Mouse (Mus musculus) cerebellum, postnatal 25 days (tissue): ENCODE data around the gene Tmem14a.
"Not testable (repeated sequence)": the region's sequence is repeated elsewhere in the genome, so short reads cannot be mapped to it uniquely, and the experiment has no call there.

Experiments
- DNase-seq, 2 experiments: peaks; one replicate each; pipeline ENCODE4 v3.0.0; 2021; ENCODE audit warnings: mixed read lengths in 2 of 2

Gene Tmem14a

DNA sequence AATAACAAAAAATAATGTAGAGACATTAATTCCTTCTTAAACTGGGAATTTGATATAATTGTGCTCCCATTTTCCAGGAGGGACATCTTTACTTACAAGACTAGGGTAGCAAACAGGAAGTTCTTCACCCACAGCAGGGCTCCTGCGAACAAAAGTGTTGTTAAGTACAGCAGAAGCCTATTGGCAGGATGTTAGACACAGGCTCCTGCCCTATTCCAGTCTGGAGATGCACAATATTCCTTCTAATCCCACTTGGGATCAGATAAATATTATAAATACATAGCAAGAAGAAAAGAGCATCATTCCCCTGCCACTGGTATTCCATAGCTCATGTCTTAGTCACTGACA lies 34.9 kb downstream of the Tmem14a start:
- DNase-seq = no peak

DNA sequence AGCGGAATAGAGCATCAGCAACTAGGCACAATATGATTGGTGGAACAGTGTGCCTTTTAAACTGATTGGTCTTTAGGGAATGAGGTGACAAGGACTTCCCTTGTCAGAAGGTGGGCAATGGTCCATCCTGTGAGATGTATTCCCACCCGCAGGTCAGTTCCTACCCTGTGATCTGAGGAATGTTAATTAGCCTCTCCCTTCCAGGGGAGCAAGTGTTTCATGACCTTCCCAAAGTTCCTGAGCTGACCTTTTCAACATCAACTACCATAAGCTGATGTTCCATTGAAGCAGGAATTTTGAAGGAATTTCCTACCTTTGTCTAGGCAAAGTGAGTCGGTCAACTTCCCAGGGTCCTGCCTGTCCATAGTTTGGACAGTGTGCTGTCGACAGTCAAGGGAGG lies 35.5 kb downstream of the Tmem14a start:
- DNase-seq = no peak

DNA sequence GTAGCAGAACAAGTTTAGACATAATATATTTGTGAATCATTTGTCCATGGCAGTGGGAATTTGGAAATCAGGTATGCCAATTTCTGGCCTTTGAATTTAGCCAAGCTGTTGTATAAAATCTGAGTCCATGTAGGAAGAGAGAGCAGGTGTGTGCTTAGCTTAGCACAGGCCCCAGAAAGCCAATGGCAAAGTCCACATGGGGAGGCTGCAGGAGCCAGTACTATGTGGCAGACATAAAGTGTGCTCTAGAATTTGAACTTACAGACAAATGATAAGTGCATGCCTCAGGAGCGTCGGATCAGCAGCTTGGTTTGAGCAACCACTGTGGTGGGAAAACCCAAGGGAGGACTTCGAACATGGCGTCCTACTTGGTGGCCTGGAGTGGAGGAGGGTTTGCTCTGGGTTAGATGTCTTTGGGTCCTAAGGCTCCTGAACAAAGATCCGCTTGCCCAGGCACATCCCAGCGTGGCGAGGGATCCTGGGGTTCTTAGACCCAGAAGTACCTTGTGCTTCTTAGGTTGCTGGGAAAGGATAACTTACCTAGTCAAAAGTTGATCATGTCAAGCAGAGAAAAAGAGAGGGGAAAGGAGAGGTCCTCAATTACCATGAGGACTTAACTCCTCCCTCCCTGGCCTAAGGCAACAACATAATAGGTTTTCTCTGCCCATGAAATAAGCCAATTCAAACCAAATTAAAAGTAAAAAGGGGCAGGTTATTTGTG lies 37.4 kb downstream of the Tmem14a start:
- no peak for DNase-seq

DNA sequence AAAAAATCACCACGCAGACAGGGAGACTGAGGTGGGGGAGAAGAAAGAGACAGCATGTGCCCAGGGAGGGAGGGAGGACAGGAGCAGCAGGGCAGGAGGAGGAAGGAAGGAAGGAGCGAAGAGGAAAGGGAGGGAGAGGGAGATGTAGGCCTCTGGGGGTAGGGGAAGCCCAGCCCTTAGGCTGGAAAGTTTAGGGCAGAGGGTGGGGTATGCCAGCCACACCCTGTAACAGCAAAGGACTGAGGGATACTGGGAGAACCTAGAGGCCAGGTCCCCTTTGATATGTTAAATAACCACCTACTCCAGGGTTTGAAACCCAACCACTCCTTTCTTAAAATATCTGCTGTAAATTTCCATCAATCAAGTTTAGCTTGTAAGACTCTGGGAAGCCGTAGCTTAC lies 38.0 kb downstream of the Tmem14a start:
- DNase-seq = no peak

DNA sequence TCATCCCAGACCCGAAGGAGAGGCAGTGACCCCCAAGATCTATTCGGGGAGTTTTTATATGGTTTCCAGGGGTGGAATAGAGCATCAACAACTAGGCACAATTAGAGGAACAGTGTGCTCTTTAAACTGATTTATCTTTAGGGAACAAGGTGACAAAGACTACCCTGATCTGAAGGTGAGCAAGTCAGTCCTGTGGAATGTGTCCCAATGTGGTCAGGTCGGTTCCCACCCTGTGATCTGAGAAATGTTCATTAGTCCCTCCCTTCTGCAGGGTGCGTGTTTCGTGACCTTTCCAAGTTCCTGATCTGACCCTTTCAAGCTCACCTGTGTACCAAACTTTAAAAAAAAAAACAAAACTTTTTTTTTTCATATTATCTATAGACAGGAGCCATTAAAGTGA lies 38.5 kb downstream of the Tmem14a start:
- no peak for DNase-seq

DNA sequence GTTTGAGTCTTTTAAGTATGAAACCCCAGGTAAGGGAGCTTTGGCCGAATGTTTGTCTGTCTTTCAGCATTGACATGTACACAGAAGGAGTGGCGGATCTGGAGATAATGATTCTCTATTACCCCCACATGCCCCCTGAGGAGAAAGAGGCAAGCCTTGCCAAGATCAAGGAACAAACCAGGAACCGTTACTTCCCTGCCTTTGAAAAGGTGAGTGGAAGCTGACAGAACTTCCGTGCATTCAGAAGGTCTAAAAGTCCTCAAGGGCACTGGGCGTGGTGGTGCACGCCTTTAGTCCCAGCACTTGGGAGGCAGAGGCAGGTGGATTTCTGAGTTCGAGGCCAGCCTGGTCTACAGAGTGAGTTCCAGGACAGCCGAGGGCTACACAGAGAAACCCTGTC lies 41.6 kb downstream of the Tmem14a start:
- not testable (repeated sequence) for DNase-seq

DNA sequence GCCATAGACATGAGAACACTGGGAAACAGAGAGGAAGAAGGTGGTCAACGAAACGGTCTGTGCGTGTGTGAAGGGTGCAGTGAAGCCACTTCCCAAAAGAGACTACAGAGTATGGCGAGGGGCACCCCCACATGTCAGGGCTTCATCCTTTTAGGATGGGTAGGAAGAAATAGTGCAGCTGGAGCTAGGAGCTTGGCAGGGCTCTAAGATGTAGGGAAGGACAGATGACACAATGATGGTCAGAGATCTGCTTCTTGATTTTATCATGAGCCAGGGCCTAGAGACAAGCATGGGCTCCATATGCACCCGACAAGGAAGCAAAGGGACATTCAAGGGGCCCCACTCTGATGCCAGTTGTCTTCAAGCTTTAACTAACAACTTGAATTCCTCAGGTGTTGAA lies 44.0 kb downstream of the Tmem14a start:
- DNase-seq = no peak

DNA sequence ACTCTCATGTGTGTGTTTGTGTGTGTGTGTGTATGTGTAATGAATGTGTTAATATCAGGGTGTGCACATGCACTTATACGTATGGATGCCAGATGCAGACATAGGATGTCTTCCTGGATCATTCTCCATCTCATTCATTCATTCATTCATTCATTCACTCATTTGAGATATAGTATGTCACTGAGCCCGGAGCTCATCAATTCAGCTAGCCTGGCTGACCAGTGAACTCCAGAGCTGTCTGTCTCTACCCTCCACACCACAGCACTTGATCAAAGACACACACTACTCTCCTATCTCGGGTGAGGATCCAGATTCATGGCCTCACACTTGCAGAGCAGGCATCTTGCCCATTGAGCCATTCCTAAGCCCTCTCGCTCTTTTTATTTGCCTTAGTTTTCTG lies 45.6 kb downstream of the Tmem14a start:
- no peak for DNase-seq

DNA sequence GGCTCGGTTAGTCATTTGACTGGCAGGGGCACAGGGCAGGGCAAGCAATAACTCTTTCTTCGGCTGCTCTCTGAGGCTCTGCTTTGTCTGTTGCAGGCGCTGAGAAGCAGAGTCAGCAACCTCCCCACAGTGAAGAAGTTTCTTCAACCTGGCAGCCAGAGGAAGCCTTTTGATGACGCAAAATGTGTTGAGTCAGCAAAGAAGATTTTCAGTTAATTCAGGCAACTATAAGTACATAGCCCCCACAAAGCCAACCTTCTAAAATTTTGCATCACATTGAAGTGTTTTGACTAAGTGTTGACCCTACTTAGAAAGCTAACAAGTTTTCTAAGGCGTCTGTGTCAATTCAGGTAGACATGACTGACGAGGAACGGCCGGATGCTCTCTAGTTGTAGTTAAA lies 46.4 kb downstream of the Tmem14a start:
- DNase-seq = no peak

DNA sequence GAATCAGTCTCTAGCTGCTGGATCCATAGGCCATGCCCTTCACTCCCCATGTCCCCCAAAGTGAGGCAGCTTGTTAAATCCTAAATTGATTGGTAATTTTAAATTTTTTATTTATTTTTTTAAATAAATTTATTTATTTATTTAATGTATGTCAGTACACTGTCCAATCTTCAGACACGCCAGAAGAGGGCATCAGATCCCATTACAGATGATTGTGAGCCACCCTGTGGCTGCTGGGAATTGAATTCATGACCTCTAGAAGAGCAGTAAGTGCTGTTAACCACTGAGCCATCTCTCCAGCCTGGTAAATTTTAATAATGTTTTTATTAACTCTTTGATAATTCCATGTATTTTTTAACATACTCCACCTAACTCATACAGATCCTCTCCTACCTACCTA lies 48.4 kb downstream of the Tmem14a start:
- DNase-seq = no peak

DNA sequence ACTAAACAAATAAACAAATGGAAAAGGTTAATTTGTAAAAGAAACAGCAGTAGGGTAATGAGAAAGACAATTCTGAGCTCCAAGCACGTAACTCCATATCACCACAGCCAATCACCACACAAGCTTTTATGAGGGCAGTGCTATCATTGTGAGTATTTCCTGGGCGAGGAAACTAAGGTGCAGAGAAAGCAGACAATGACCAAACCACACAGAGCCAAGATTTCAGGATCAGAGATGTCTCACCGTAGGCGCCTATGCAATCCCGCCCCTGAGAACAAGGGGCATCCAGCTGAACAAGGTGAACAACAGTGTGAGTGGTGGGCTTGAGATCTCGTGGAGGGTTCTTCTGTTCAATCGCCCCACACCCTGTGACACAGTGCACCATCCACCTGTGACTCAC lies 49.1 kb downstream of the Tmem14a start:
- DNase-seq = not testable (repeated sequence)

DNA sequence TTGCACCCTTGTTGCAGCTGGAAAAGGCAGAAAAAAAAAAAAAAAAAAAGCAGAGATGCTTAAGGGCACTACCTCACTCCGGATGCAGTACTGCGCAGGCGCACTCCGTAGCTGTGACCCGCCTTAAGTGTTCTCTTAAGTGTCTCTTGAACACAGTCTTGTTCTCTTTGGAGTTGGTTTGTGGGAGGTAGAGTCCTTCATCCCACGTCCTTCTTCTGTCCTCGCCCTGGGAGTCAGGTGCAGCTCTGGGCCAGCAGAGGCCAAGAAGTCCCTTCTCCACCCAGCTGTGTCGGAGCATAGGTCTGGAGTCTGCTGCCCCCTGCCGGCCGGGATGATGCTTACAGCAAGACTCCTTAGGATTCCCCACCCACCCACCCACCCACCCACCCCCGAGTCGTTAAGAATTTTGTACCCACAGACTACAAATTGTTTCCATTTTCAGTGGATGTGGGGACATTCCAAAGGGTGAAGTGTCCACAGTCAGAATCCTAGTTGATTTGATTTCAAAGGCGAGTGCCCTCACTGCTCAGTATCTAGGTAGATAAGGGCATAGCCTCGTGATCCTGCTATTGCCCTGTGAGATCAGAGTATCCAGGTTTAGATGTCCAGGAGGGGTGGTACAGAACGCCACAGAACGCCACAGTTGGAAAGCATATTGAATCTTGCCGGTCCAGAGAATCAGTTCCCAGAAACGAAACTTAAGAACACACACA lies 53.1 kb downstream of the Tmem14a start:
- DNase-seq = peak; percentile 60 to 80

DNA sequence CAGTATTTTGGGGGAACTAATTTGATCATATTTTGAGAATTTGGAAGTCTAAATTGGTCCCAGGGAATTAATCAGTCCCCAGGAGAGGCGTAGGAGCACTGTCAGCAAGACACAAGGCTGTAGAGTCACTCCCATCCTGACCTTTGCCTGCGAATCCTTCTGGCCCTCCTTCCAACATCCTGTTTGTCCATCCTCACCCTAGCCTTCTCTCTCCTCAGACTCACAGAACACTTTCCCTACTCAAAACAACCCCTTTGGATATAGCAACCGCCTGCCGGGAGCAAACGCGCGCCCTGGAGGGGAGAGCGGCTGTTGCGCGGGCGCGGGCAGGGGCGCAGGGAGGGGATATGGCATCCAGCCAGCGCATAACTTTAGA lies 53.7 kb downstream of the Tmem14a start:
- peak; percentile 13 to 53 for DNase-seq

DNA sequence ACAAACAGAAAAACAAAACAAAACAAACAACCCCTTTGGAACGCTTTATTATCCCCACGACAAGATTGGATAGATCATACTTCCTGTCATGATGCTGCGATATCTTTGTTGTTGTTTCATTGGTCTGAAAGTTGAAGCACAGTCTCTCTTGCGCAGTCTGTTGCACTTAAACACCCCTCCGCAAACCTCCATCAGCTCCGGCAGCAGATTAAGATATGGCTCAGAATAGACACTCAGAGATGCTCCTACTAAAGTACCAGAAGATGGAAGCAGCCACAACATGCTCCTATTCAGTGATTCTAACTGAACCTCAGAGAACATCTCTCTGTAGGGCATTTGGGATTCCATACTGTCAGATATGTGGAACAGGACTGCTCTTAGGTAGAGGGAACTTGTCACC lies 54.7 kb downstream of the Tmem14a start:
- DNase-seq = no peak

DNA sequence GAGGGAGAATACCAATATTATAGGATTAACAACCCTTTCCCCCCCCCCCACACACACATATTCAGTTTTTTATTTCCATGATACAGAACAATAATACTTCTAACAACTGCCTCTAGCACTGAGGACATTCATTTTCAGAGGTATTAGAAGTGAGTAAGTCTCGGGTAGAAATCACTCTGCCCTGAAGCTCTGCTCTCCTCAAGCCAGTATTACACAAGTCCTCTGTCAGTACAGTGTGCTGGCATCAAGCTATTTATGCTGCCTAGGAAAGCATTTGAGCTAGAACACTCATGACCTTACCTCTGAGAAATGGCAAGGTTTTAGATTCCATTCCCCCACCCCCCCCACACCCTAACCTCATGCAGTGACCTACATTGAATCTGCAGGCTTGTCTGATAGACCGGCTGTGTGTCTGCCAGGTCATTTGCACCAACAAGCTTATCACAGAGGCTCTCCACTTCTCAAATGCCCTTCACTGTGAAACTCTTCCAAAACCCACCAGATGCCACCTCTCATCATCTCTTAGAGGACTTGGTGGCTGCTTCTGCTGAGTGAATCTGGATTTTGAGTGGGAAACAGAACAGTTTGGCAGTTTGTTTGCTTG lies 56.2 kb downstream of the Tmem14a start:
- no peak for DNase-seq

DNA sequence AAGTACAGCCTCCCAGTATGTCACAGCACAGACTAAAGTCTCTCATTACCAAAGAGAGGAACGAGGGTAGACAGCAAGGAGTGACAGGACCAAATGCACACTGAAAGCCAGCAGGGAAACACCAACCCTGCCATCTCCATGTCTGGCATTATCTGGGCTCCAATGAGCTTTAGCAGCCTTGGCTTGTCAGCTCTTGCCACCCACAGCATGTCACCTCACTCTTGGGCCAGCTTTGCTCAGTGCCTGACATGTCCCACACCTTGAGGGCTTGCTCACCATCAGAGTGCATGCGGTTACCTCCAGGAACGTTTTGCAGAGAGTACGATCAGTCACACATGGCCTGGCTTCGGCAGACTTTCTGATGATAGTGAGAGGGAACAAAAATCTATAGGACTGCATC lies 57.0 kb downstream of the Tmem14a start:
- DNase-seq = peak in 1 of 2 experiments; percentile 12

DNA sequence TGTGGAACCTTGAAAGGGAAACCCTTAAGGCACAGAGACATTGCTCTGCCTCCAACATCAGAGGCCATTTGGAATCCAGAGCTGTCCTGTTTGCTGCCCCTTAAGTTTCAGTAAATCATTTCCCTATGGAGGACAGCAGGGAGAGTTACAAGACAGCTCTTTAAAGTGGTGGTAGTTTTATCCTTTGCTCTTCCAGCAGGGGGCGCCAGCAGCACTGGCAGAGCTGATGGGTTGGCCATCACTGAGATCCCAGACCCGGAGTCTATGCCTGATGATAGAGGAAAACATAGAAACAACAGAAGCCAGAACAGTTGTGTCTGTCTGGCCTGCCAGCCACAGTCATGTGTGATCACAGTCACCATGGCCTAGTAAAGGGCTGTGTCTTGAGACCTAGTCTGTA lies 57.8 kb downstream of the Tmem14a start:
- not testable (repeated sequence) for DNase-seq
